Mouse (Mus musculus) forebrain, embryonic 16.5 days (tissue): ENCODE measurements around the gene Gm10337. TPM values are rescaled to one million over a fixed set of nuclear protein-coding genes. Genes with fewer than 3 reads are reported as not detected.

ENCODE experiments used
- ATAC-seq: fragments of 200-750 bp; cut with Nextera tagmentation; 2 replicates; pipeline ENCODE4 v1.8.0; 2017; ENCODE audit warnings: mild to moderate bottlenecking, moderate library complexity
- H3K27ac ChIP-seq: fragments of 300-500 bp; sonication (generic); 2 replicates; pipeline ENCODE4 v1.5.1; 2014; ENCODE audit warnings: low read length, control low read depth
- H3K27me3 ChIP-seq: fragments of 300-500 bp; sonication (generic); replicated peaks from 2 replicates; pipeline ENCODE4 v1.6.1; 2014; ENCODE audit warnings: low read length; ENCODE audit not compliant: control insufficient read depth, insufficient read depth
- H3K36me3 ChIP-seq: fragments of 300-500 bp; sonication (generic); 2 replicates; pipeline ENCODE4 v1.6.1; 2014; ENCODE audit not compliant: control insufficient read depth, insufficient read depth
- H3K4me1 ChIP-seq: fragments of 300-500 bp; sonication (generic); replicated peaks from 2 replicates; pipeline ENCODE4 v1.6.1; 2014; ENCODE audit warnings: low read length; ENCODE audit not compliant: control insufficient read depth, insufficient read depth
- H3K4me2 ChIP-seq: fragments of 300-500 bp; sonication (generic); 2 replicates; pipeline ENCODE4 v1.6.1; 2014; ENCODE audit warnings: mild to moderate bottlenecking, low read length, control low read depth
- H3K4me3 ChIP-seq: fragments of 300-500 bp; sonication (generic); replicated peaks from 2 replicates; pipeline ENCODE4 v1.5.1; 2014; ENCODE audit warnings: mild to moderate bottlenecking, low read length, control low read depth
- H3K9ac ChIP-seq: fragments of 300-500 bp; sonication (generic); replicated peaks from 2 replicates; pipeline ENCODE4 v1.6.1; 2014; ENCODE audit warnings: low read depth, low read length, control low read depth
- H3K9me3 ChIP-seq: fragments of 300-500 bp; sonication (generic); 2 replicates; pipeline ENCODE4 v1.6.1; 2016; ENCODE audit warnings: low read length; ENCODE audit not compliant: control insufficient read depth
- WGBS: fragments of 180-500 bp; shearing (Covaris S2); extraction: QIAGEN DNeasy Blood & Tissue Kit; methylation state at CpG from one replicate; pipeline ENCODE4 v1.1.7; 2014; 5-methylcytosine and 5-hydroxymethylcytosine counted together
- polyA plus RNA-seq: library from polyadenylated mRNA; unstranded; fragments of >200 nt; fragmentation: Nextera tagmentation; extraction: Ambion mirVana; gene quantifications from 2 replicates; pipeline ENCODE4 v1.2.1, GENCODE M21; 2015

The Gm10337 gene
- polyA plus RNA-seq, 1 experiment from 2014 or later = 17.3 TPM

- peaks cover 43% of the 10 kb centered on the region for H3K36me3 ChIP-seq
- H3K4me1 ChIP-seq = peaks cover 19% of the 10 kb centered on the region
- no peaks in the 10 kb centered on the region for H3K9me3 ChIP-seq
- H3K27me3 ChIP-seq = no peaks in the 10 kb centered on the region
- H3K4me3 ChIP-seq = no peak overlapping the region
- no peak overlapping the region for H3K27ac ChIP-seq
- no peak for ATAC-seq
- no peak overlapping the region for H3K9ac ChIP-seq
- no peak overlapping the region for H3K4me2 ChIP-seq
- WGBS = 78% methylated on average over 12 of the region's 12 CpGs
Measured at GRCm38 (mm10) chr15:102505073-102505769, 1.7 kb downstream of the Gm10337 start.

DNA sequence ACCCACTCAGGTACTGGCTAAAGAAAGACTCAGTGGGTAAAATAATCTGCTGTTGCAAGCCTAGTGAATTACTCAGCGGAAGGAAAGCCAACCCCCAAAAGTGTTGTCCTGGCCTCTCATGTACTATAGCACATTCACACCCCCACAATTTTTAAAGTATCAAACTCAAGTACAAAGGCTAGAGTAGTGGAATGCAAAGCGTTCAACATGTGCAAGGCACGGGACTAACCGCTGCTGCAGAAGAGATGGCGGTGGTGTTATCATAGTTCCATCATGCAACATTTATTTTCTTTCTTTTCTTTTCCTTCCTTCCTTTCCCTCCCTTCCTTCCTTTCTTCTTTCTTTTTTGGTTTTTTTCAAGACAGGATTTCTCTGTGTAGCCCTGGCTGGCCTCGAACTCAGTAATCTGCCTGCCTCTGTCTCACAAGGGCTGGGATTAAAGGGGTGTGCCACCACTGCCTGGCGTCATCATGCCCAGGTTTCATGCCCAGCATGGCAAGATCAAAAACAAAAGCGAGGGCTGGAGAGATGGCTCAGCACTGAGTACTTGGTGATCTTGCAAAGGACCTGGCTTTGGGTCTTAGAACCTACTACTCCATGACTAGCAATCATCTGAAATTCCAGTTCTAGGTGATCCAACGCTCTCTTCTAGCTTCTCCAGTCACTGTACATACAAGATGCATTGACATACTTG, 2.4 kb downstream of the Gm10337 start:
- no peak overlapping the region for H3K27ac ChIP-seq
- WGBS = 84% methylated on average over 9 of the region's 9 CpGs
- H3K36me3 ChIP-seq = peaks cover 36% of the 10 kb centered on the region
- no peaks in the 10 kb centered on the region for H3K9me3 ChIP-seq
- no peak overlapping the region for H3K4me2 ChIP-seq
- no peak overlapping the region for H3K4me3 ChIP-seq
- no peak overlapping the region for H3K9ac ChIP-seq
- no peaks in the 10 kb centered on the region for H3K27me3 ChIP-seq
- no peak for ATAC-seq
- H3K4me1 ChIP-seq = peaks cover 23% of the 10 kb centered on the region

- H3K4me2 ChIP-seq = no peak overlapping the region
- H3K4me1 ChIP-seq = peaks cover 28% of the 10 kb centered on the region
- no peaks in the 10 kb centered on the region for H3K27me3 ChIP-seq
- H3K27ac ChIP-seq = no peak overlapping the region
- WGBS = 66% methylated on average over 2 of the region's 2 CpGs
- peaks cover 30% of the 10 kb centered on the region for H3K36me3 ChIP-seq
- no peaks in the 10 kb centered on the region for H3K9me3 ChIP-seq
- H3K4me3 ChIP-seq = no peak overlapping the region
- ATAC-seq = no peak
- no peak overlapping the region for H3K9ac ChIP-seq
Measured at GRCm38 (mm10) chr15:102506464-102506830, 2.9 kb downstream of the Gm10337 start.

GRCm38 (mm10) chr15:102506864-102507263, 3.3 kb downstream of the Gm10337 start:
- Histone ChIP-seq H3K27ac (no peak overlapping the region), H3K4me3 (no peak overlapping the region), H3K36me3 (peaks cover 27% of the 10 kb centered on the region), H3K9ac (no peak overlapping the region), H3K4me1 (peaks cover 33% of the 10 kb centered on the region), H3K9me3 (no peaks in the 10 kb centered on the region), H3K27me3 (no peaks in the 10 kb centered on the region), H3K4me2 (no peak overlapping the region)
- ATAC-seq = no peak
- WGBS = 87% methylated on average over 1 of the region's 1 CpGs

GRCm38 (mm10) chr15:102507561-102507960, 4.0 kb downstream of the Gm10337 start:
- peaks cover 39% of the 10 kb centered on the region for H3K4me1 ChIP-seq
- no peaks in the 10 kb centered on the region for H3K9me3 ChIP-seq
- ATAC-seq = no peak
- H3K9ac ChIP-seq = no peak overlapping the region
- H3K4me3 ChIP-seq = no peak overlapping the region
- no peak overlapping the region for H3K4me2 ChIP-seq
- peaks cover 22% of the 10 kb centered on the region for H3K36me3 ChIP-seq
- H3K27ac ChIP-seq = no peak overlapping the region
- H3K27me3 ChIP-seq = no peaks in the 10 kb centered on the region

- peaks cover 45% of the 10 kb centered on the region for H3K4me1 ChIP-seq
- H3K9ac ChIP-seq = no peak overlapping the region
- no peaks in the 10 kb centered on the region for H3K27me3 ChIP-seq
- no peak overlapping the region for H3K27ac ChIP-seq
- H3K36me3 ChIP-seq = peaks cover 15% of the 10 kb centered on the region
- WGBS = 83% methylated on average over 3 of the region's 3 CpGs
- no peak for ATAC-seq
- H3K4me3 ChIP-seq = no peak overlapping the region
- H3K4me2 ChIP-seq = no peak overlapping the region
- H3K9me3 ChIP-seq = no peaks in the 10 kb centered on the region
Measured at GRCm38 (mm10) chr15:102508336-102508735, 4.8 kb downstream of the Gm10337 start.

DNA sequence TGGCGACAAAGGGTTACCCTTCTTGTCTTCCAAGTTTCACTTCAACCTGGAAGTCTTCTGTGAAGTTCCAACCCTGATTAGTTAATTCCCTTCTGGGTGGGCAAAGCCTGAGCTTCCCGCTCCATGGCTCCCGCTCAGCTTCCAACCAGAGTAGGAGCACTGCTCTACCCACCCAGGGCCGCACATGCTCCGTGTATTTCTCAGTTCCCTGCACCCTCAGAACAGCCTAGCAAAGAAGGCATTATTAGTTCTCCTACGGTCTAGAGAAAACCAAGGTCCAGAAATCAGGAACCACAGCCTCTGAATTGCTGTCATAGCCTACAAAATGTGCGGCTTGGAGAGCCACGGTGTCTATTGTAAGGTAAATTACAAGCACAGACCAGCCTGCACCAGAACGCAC, 6.6 kb downstream of the Gm10337 start:
- H3K27me3 ChIP-seq = no peaks in the 10 kb centered on the region
- no peaks in the 10 kb centered on the region for H3K9me3 ChIP-seq
- H3K9ac ChIP-seq = peak overlapping the region; percentile 66
- WGBS = 5% methylated on average over 9 of the region's 9 CpGs
- H3K4me1 ChIP-seq = peaks cover 60% of the 10 kb centered on the region
- peak overlapping the region; percentile 90 for H3K27ac ChIP-seq
- peak overlapping the region; percentile 65 for H3K4me2 ChIP-seq
- peak; percentile 83 for ATAC-seq
- H3K4me3 ChIP-seq = peak overlapping the region; percentile 56
- H3K36me3 ChIP-seq = peaks cover 3% of the 10 kb centered on the region

DNA sequence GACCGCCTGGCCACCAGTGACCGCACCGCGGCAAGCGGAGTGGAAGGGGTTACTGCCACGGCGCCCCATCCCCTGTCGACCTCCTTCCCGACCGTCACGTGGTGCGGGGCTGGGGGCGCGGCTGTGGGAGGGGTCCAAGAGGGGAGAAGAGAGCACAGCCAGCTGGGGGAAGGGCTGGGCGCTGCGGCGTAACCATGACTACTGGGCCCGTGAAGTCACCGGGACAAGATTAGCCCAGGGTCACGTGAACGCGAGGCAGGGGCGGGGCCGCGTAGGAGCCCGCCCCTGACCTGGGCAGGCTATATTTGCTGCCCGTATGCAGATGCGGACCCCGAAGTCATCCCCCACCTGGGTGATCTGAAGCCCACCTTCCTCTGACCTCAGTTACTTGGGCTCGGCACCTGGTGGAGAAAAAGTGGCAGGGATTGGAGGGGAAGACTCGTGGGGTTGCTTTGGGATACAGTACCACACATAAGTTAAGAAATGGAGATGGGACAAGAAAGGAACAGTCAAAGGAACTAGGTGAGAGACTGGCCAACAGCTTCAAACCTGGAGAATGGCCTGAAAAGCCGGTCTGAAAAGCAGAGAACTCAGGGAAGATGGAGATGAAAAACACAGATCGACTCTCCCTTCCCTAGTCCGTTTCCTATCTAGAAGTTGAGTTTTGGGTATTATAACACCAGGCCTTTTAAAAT, 7.2 kb downstream of the Gm10337 start:
- peak overlapping the region; percentile 66 for H3K9ac ChIP-seq
- H3K4me2 ChIP-seq = peak overlapping the region; percentile 65
- H3K4me3 ChIP-seq = peak overlapping the region; percentile 56
- peak overlapping the region; percentile 90 for H3K27ac ChIP-seq
- peaks cover 3% of the 10 kb centered on the region for H3K36me3 ChIP-seq
- peaks cover 67% of the 10 kb centered on the region for H3K4me1 ChIP-seq
- peak; percentile 93 for ATAC-seq
- 4% methylated on average over 34 of the region's 34 CpGs for whole genome bisulfite sequencing
- no peaks in the 10 kb centered on the region for H3K9me3 ChIP-seq
- no peaks in the 10 kb centered on the region for H3K27me3 ChIP-seq

DNA sequence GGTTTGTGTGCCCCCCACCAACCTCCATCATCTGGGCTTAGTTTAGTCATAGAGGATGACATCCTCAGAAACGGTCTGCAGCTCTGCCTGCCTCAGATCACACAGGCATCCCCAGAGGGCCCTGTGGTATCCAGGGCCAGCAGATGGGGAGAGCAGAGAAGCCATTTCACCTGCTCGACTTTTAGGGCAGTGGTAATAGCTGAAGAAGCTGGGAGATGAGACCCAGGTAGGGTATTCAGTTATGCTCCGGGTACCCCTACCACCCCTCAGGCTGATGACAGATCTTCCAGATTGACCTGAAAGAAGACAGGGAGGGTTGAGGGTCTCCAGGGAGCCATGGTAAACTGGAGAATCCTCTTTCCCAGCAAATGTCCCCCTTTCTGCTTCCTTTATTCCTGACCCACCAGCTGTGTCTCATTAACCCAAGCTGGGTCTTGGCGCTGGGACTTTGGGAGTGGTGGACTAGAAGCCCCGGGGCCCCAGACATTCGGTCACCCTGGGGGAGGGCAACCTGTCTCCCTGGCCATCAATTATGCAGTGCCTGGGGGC, 7.8 kb downstream of the Gm10337 start:
- 14% methylated on average over 6 of the region's 6 CpGs for WGBS
- ATAC-seq = no peak

More for the DNA sequence above, 7.8 kb downstream of the Gm10337 start:
- Histone ChIP-seq H3K9ac (no peak overlapping the region), H3K27ac (peak overlapping the region; percentile 90), H3K27me3 (no peaks in the 10 kb centered on the region), H3K36me3 (peaks cover 3% of the 10 kb centered on the region), H3K4me1 (peaks cover 71% of the 10 kb centered on the region), H3K4me2 (peak overlapping the region; percentile 65), H3K4me3 (no peak overlapping the region), H3K9me3 (no peaks in the 10 kb centered on the region)
